Mouse (Mus musculus) olfactory bulb, adult 2 months (tissue): Measurements from ENCODE around the gene D630023F18Rik. TPM values are rescaled to one million over a fixed set of nuclear protein-coding genes. Genes with fewer than 3 reads are reported as not detected.

ENCODE experiments used
- H3K27ac ChIP-seq: fragments of 200-500 bp; 2 replicates; pipeline ENCODE4 v1.5.1; 2012; ENCODE audit warnings: low read depth, low read length; ENCODE audit not compliant: insufficient read depth
- H3K4me1 ChIP-seq: fragments of 200-500 bp; 2 replicates; pipeline ENCODE4 v1.6.1; 2012; ENCODE audit warnings: low read length; ENCODE audit not compliant: control insufficient read depth, insufficient read depth
- H3K4me3 ChIP-seq: fragments of 200-500 bp; 2 replicates; pipeline ENCODE4 v1.5.1; 2012; ENCODE audit warnings: mild to moderate bottlenecking, low read depth, low read length, moderate library complexity; ENCODE audit not compliant: insufficient read depth
- CTCF ChIP-seq: fragments of 200-500 bp; IDR thresholded peaks from 2 replicates; pipeline ENCODE4 v1.5.1; 2012; ENCODE audit warnings: low read depth, mild to moderate bottlenecking, low read length, moderate library complexity; ENCODE audit not compliant: insufficient read depth
- POLR2A ChIP-seq: fragments of 200-500 bp; IDR thresholded peaks from 2 replicates; pipeline ENCODE4 v1.6.1; 2012; ENCODE audit warnings: mild to moderate bottlenecking, low read depth, low read length, moderate library complexity; ENCODE audit not compliant: insufficient read depth
- WGBS: fragments of 180-500 bp; shearing (Covaris S2); methylation state at CpG from one replicate; pipeline ENCODE4 v1.1.7; 2018; 5-methylcytosine and 5-hydroxymethylcytosine counted together
- polyA plus RNA-seq: library from polyadenylated mRNA; stranded (reverse); fragments of >200 nt; gene quantifications from 2 replicates; pipeline ENCODE4 v1.2.4, GENCODE M21; 2012; ENCODE audit warnings: low replicate concordance; ENCODE audit not compliant: missing spikeins, insufficient read depth, insufficient read length

The D630023F18Rik gene
- polyA plus RNA-seq, 1 experiment, result not detected

- no peak overlapping the region for H3K27ac ChIP-seq
- H3K4me1 ChIP-seq, result no peaks in the 10 kb centered on the region
- 75% methylated on average over 2 of the region's 2 CpGs for WGBS
- TF ChIP-seq CTCF, result no peak
- H3K4me3 ChIP-seq, result no peak overlapping the region
Measured at GRCm38 (mm10) chr1:65146601-65147000, 23.6 kb upstream of the D630023F18Rik start.

- WGBS, result 91% methylated on average over 2 of the region's 2 CpGs
- Histone ChIP-seq H3K27ac (no peak overlapping the region), H3K4me1 (no peaks in the 10 kb centered on the region), H3K4me3 (no peak overlapping the region)
- TF ChIP-seq CTCF (no peak), POLR2A (no peak)
Measured at GRCm38 (mm10) chr1:65144783-65145182, 21.8 kb upstream of the D630023F18Rik start.

DNA sequence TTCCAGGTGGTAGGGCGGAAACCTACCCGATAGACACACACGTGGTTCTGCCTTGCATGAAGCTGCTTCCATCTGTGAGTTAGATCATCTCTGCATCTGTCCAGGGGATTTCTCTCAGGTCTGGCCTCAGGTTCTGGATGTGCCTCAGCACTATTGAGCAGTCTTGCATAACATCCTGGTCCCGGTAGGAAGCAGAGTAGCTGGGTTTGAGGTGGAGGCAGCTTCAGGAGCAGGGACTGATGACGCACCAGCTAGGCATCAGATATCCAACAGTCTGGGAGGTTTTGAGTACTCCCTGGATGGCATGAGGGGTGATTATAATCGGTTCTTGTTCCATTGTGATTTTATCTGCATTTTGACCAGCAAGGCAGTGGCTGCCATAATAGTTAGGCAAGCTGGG is 14.5 kb upstream of the D630023F18Rik start:
- TF ChIP-seq CTCF (no peak), POLR2A (no peak)
- H3K4me3 ChIP-seq, result no peak overlapping the region
- 90% methylated on average over 6 of the region's 6 CpGs for WGBS
- H3K27ac ChIP-seq, result no peak overlapping the region
- H3K4me1 ChIP-seq, result no peaks in the 10 kb centered on the region

DNA sequence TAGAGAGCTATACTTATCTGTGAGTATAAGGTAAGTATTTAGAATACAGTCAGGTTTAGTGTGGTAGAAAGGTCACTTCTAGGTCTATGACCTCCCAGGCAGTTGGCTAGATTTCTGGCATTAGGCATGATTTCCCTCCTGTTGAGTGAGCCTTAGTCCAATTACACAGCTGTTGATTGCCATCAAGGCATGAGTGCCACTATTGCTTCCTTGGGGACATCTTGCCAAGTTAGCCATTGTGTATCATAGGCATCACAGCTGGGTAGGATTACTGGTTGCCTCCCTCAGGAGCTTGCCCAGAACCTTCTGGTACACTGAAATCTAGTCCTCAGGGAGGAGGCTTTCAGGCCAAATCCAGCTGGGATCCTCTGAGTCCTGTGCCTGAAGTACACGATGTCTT is 9.8 kb upstream of the D630023F18Rik start:
- WGBS, result 65% methylated on average over 1 of the region's 1 CpGs
- Histone ChIP-seq H3K4me1 (no peaks in the 10 kb centered on the region), H3K27ac (no peak overlapping the region), H3K4me3 (no peak overlapping the region)
- TF ChIP-seq CTCF (no peak), POLR2A (no peak)

DNA sequence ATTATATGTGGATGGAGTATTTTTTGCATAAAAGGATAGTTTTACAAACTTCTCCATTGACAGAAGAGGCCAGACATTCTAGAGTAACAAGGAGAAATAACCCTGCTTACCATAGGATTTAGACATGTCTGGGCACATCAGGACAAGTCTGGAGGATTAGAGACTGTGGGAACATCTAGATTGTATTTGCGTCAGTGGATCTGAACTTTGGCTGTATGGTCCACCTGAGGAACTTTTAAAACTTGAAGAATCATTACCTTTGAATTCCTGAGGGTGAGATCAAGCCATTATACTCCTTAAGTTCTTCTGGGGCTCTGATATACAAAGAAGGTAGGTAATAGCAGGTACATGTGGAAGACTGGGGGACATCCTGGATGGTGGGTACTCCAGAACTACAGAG is 8.7 kb upstream of the D630023F18Rik start:
- H3K4me1 ChIP-seq, result no peaks in the 10 kb centered on the region
- H3K4me3 ChIP-seq, result no peak overlapping the region
- H3K27ac ChIP-seq, result no peak overlapping the region
- 98% methylated on average over 1 of the region's 1 CpGs for WGBS
- TF ChIP-seq CTCF, result no peak
- no peak for TF ChIP-seq POLR2A

GRCm38 (mm10) chr1:65130226-65130625 is 7.2 kb upstream of the D630023F18Rik start:
- 82% methylated on average over 3 of the region's 3 CpGs for WGBS
- no peak for TF ChIP-seq POLR2A
- no peak for TF ChIP-seq CTCF
- no peak overlapping the region for H3K4me3 ChIP-seq
- no peaks in the 10 kb centered on the region for H3K4me1 ChIP-seq
- H3K27ac ChIP-seq, result no peak overlapping the region

GRCm38 (mm10) chr1:65129634-65130180 is 6.7 kb upstream of the D630023F18Rik start:
- Histone ChIP-seq H3K27ac (no peak overlapping the region), H3K4me1 (no peaks in the 10 kb centered on the region), H3K4me3 (no peak overlapping the region)
- WGBS, result 50% methylated on average over 3 of the region's 3 CpGs
- TF ChIP-seq POLR2A (no peak), CTCF (no peak)

DNA sequence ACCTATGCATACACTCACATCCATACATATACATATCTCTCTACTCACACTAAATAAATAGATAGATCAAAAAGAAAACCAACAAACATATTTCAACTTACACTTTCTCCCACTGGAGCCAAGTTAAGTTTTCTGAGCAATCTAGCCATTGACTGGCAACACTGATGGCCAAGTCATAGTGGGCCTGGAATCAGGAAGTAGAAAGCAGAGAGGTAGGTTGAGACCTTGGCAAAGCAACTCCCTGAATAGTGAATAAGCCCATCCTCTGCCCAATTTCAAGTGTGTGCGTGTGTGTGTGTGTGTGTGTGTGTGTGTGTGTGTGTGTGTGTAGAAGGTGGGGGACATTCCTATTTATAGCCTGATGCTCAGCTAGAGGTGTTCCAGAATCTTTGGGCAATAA is 3.6 kb downstream of the D630023F18Rik start, which contains the start of gene Gm28845:
Gene Gm28845 (minus strand): TSS at position 121 of the 400 bp plus-strand sequence.
- TF ChIP-seq POLR2A, result no peak
- TF ChIP-seq CTCF, result no peak
- 100% methylated on average over 1 of the region's 1 CpGs for WGBS
- H3K4me3 ChIP-seq, result no peak within 1 kb of the TSS
- no peaks in the 10 kb centered on the region for H3K4me1 ChIP-seq
- H3K27ac ChIP-seq, result no peak within 1 kb of the TSS

- WGBS, result 87% methylated on average over 8 of the region's 8 CpGs
- no peak for TF ChIP-seq POLR2A
- no peak for TF ChIP-seq CTCF
- no peak overlapping the region for H3K27ac ChIP-seq
- no peak overlapping the region for H3K4me3 ChIP-seq
- no peaks in the 10 kb centered on the region for H3K4me1 ChIP-seq
Measured at GRCm38 (mm10) chr1:65118150-65118913, 4.7 kb downstream of the D630023F18Rik start.

- Histone ChIP-seq H3K4me1 (peaks cover 7% of the 10 kb centered on the region), H3K4me3 (no peak overlapping the region), H3K27ac (no peak overlapping the region)
- 94% methylated on average over 5 of the region's 5 CpGs for WGBS
- TF ChIP-seq POLR2A (no peak), CTCF (no peak)
Measured at GRCm38 (mm10) chr1:65113536-65114172, 9.4 kb downstream of the D630023F18Rik start.
